Mouse (Mus musculus) right cerebral cortex, postnatal 36 days (tissue): ENCODE results near the gene Gm28539.
A peak's percentile ranks its signal among the peaks of the same experiment; 100 is the strongest.
"Not testable (repeated sequence)": the region's sequence is repeated elsewhere in the genome, so short reads cannot be mapped to it uniquely, and the experiment has no call there.

Experiments used
- DNase-seq, 2 experiments: peaks; one replicate each; pipeline ENCODE4 v3.0.0; 2022; ENCODE audit warnings: low spot score in 2 of 2, mixed read lengths in 1 of 2

The Gm28539 gene

GRCm38 (mm10) chr16:18849521-18850190, 13.3 kb downstream of the Gm28539 start:
- DNase-seq: not testable (repeated sequence)

- no peak for DNase-seq
Observed at GRCm38 (mm10) chr16:18858551-18858950, 22.2 kb downstream of the Gm28539 start.

- DNase-seq: no peak
Observed at GRCm38 (mm10) chr16:18860186-18860585, 23.8 kb downstream of the Gm28539 start.

GRCm38 (mm10) chr16:18870495-18870894, 34.1 kb downstream of the Gm28539 start:
- not testable (repeated sequence) for DNase-seq

GRCm38 (mm10) chr16:18876091-18876441, 39.7 kb downstream of the Gm28539 start:
- DNase-seq: no peak

- peak; percentile 91 to 92 for DNase-seq
Observed at GRCm38 (mm10) chr16:18876442-18877308, 40.3 kb downstream of the Gm28539 start, which contains the start of the genes Mrpl40 and Hira. Gene Mrpl40 (minus strand): TSS chr16:18876862. Gene Hira (plus strand): TSS chr16:18877037.

- peak; percentile 39 to 44 for DNase-seq
Observed at GRCm38 (mm10) chr16:18877386-18878090, 41.2 kb downstream of the Gm28539 start.

- peak in 1 of 2 experiments; percentile 4 for DNase-seq
Observed at GRCm38 (mm10) chr16:18878091-18878720, 41.8 kb downstream of the Gm28539 start.

- DNase-seq: no peak
Observed at GRCm38 (mm10) chr16:18884044-18884443, 47.7 kb downstream of the Gm28539 start.

- no peak for DNase-seq
Observed at GRCm38 (mm10) chr16:18893840-18894372, 57.5 kb downstream of the Gm28539 start.

GRCm38 (mm10) chr16:18895249-18895648, 58.9 kb downstream of the Gm28539 start:
- no peak for DNase-seq

- no peak for DNase-seq
Observed at GRCm38 (mm10) chr16:18896429-18896828, 60.0 kb downstream of the Gm28539 start.

GRCm38 (mm10) chr16:18905648-18906047, 69.3 kb downstream of the Gm28539 start:
- DNase-seq: no peak

GRCm38 (mm10) chr16:18916064-18916463, 79.7 kb downstream of the Gm28539 start:
- DNase-seq: no peak

GRCm38 (mm10) chr16:18921771-18922170, 85.4 kb downstream of the Gm28539 start:
- no peak for DNase-seq

GRCm38 (mm10) chr16:18927963-18928362, 91.6 kb downstream of the Gm28539 start:
- no peak for DNase-seq

- no peak for DNase-seq
Observed at GRCm38 (mm10) chr16:18938321-18939082, 102.1 kb downstream of the Gm28539 start.

GRCm38 (mm10) chr16:18943906-18944305, 107.5 kb downstream of the Gm28539 start:
- no peak for DNase-seq

GRCm38 (mm10) chr16:18948941-18949340, 112.6 kb downstream of the Gm28539 start:
- no peak for DNase-seq

GRCm38 (mm10) chr16:18950351-18950750, 114.0 kb downstream of the Gm28539 start:
- no peak for DNase-seq

- no peak for DNase-seq
Observed at GRCm38 (mm10) chr16:18952813-18953212, 116.4 kb downstream of the Gm28539 start.
